Mouse (Mus musculus) heart, adult 2 months (tissue): ENCODE measurements around the gene Parva.

Experiments used
- CTCF ChIP-seq: fragments of 200-600 bp; IDR thresholded peaks from 2 replicates; pipeline ENCODE4 v1.8.1; 2022; ENCODE audit warnings: antibody characterized with exemption, mild to moderate bottlenecking, moderate library complexity
- POLR2A ChIP-seq: fragments of 200-500 bp; IDR thresholded peaks from 2 replicates; pipeline ENCODE4 v1.6.1; 2011; ENCODE audit warnings: mild to moderate bottlenecking, low read depth, low read length, control low read depth; ENCODE audit not compliant: insufficient read depth

DNA sequence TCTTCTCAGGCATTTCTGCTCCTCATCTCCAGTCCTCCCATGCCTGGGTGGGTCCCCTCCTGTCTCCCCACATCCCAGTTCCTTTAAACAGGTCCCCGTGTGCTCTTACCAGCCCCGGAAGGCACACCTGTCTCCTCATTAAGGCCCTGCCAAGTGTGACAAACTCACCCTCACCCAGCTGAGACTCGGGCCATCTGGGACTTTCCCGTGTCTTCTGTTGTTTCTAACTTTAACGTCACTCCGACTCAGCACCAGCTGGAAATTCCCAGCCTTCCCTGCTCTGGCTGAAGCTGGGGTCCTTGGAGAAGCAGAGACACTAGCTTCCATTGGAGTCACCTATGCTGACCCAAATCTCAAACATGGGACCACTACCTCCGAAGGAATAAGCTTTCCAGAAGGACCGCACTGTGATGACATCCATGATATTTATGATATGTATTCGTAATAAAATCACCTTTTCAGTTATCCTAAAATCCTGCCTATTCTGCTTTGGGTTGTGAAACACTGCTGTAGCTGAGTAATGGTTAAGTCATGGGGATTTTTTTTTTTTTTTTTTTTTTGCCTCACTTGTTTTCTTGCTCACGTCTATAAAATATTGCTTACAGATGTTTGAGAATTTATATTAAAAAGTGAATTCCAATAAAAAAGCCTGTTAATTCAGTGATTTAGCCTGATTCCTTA is 72.3 kb downstream of the Parva start:
- TF ChIP-seq CTCF (no peak), POLR2A (no peak)
